ENCODE assay signal across 30 mouse cellular contexts in the genomic region with DNA sequence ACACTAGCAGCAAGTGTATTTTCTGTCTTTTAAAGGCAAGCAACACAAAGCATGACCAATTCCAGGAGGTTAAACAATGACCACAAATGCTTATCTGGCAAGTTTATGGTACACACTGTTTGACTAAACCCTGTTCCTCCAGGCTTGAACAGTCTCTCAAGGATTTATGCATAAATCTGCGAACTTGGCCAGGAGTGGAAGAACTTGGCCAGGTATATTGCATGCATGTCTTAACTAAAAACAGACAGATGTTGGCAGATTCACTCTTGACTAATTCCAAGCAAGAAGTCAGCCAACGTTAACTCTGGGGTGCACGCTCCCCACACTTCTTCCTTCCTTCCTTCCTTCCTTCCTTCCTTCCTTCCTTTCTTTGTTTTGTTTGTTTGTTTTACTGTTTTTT. TPM values are rescaled to one million over a fixed set of nuclear protein-coding genes. Genes with fewer than 3 reads are reported as not detected.
"Had no signal": no experiment of that assay in that cellular context is flagged by ENCODE, and none has a peak within 500 bp of the region (broad histone marks: within the 10 kb centered on the region; RNA-seq: fewer than 3 reads in every experiment).

No protein-coding gene starts in this region.

- H3K4me3 ChIP-seq: left cerebral cortex, adult 2 months; limb, embryonic 12.5 days; midbrain, embryonic 12.5 days; midbrain, embryonic 15.5 days; neural tube, embryonic 12.5 days; neural tube, embryonic 15.5 days had no signal

- H3K4me2 ChIP-seq: limb, embryonic 12.5 days; lung, embryonic 14.5 days; midbrain, embryonic 12.5 days; midbrain, embryonic 15.5 days; neural tube, embryonic 12.5 days; neural tube, embryonic 15.5 days had no signal

- H3K36me3 ChIP-seq: midbrain, embryonic 15.5 days; neural tube, embryonic 15.5 days had no signal

- H3K27ac ChIP-seq: kidney, postnatal 0 days; left cerebral cortex, adult 2 months; limb, embryonic 12.5 days; macrophage; midbrain, embryonic 12.5 days; midbrain, embryonic 15.5 days; neural tube, embryonic 12.5 days; neural tube, embryonic 15.5 days; stomach, postnatal 0 days had no signal

- ATAC-seq: inflammation-experienced regulatory T-cells, adult 6 months; intestine, embryonic 16.5 days; lung, postnatal 0 days; midbrain, embryonic 15.5 days had no signal

- DNase-seq: kidney, adult 2 months; kidney, postnatal 25 days; layer of hippocampus, postnatal 36 days; lung, embryonic 14.5 days; right cerebral cortex, adult 18-20 months; right cerebral cortex, postnatal 14 days; right cerebral cortex, postnatal 4 days; thymus, adult 2 months; thymus, postnatal 14 days; thymus, postnatal 4 days had no signal

- H3K9me3 ChIP-seq: limb, embryonic 12.5 days; midbrain, embryonic 12.5 days; midbrain, embryonic 15.5 days; neural tube, embryonic 12.5 days; neural tube, embryonic 15.5 days had no signal

- H3K4me1 ChIP-seq: limb, embryonic 12.5 days; midbrain, embryonic 12.5 days; midbrain, embryonic 15.5 days; neural tube, embryonic 12.5 days; neural tube, embryonic 15.5 days had no signal

- H3K27me3 ChIP-seq: limb, embryonic 12.5 days; midbrain, embryonic 15.5 days; neural tube, embryonic 12.5 days; neural tube, embryonic 15.5 days had no signal

- H3K9ac ChIP-seq: limb, embryonic 12.5 days; lung, embryonic 14.5 days; midbrain, embryonic 12.5 days; midbrain, embryonic 15.5 days; neural tube, embryonic 12.5 days; neural tube, embryonic 15.5 days had no signal

RNA-seq across cellular contexts. Expression of gene Gm5767, which starts 0.8 kb away (rescaled TPM):
- total RNA-seq: layer of hippocampus, adult 8-10 months; layer of hippocampus, postnatal 10 days; layer of hippocampus, postnatal 36 days; left cerebral cortex, adult 2 months; left cerebral cortex, postnatal 10 days; left cerebral cortex, postnatal 36 days; liver, adult 2 months; megakaryocyte, adult 5-6 weeks had no signal
- polyA plus RNA-seq: inflammation-experienced regulatory T-cells, adult 6 months; intestine, embryonic 16.5 days; kidney, embryonic 14.5 days; kidney, postnatal 0 days; limb, embryonic 12.5 days; lung, embryonic 14.5 days; lung, postnatal 0 days; macrophage; midbrain, embryonic 12.5 days; neural tube, embryonic 12.5 days; neural tube, embryonic 15.5 days; stomach, embryonic 14.5 days; stomach, postnatal 0 days had no signal
